Mouse (Mus musculus) MEL (cell line): ENCODE measurements around the gene Kcna6. TPM values are rescaled to one million over a fixed set of nuclear protein-coding genes. Genes with fewer than 3 reads are reported as not detected.

ENCODE experiments used
- DNase-seq: peaks from one replicate; pipeline ENCODE4 v3.0.0; 2011; ENCODE audit warnings: low read depth, low spot score
- H3K27ac ChIP-seq: 2 replicates; pipeline ENCODE4 v1.5.1; 2012; ENCODE audit warnings: low read depth, mild to moderate bottlenecking, control low read depth, low read length, moderate library complexity; ENCODE audit not compliant: control insufficient read depth
- H3K27me3 ChIP-seq, 2 experiments: fragments of 150-350 bp in 1 of 2; sonication (generic) in 1 of 2; 2 replicates each; pipeline ENCODE4 v1.6.1; 2012; ENCODE audit warnings: low read length in 2 of 2, mild to moderate bottlenecking in 2 of 2, improper control_type of control experiment in 1 of 2, moderate library complexity in 1 of 2; ENCODE audit not compliant: insufficient read depth in 2 of 2, control insufficient read depth in 1 of 2
- H3K36me3 ChIP-seq, 2 experiments: 2 replicates each; pipeline ENCODE4 v1.6.1; 2012 to 2014; ENCODE audit warnings: low read length in 2 of 2, improper control_type of control experiment in 1 of 2, inconsistent platforms in 1 of 2, mild to moderate bottlenecking in 1 of 2; ENCODE audit not compliant: insufficient read depth in 2 of 2, control insufficient read depth in 1 of 2
- H3K4me1 ChIP-seq, 2 experiments: fragments of 150-350 bp in 1 of 2; sonication (generic) in 1 of 2; 2 replicates each; pipeline ENCODE4 v1.6.1; 2012; ENCODE audit warnings: low read length in 2 of 2, improper control_type of control experiment in 1 of 2, mild to moderate bottlenecking in 1 of 2; ENCODE audit not compliant: insufficient read depth in 2 of 2, control insufficient read depth in 1 of 2
- H3K4me3 ChIP-seq, 2 experiments: fragments of 150-350 bp in 1 of 2; sonication (generic) in 1 of 2; 2 replicates each; pipeline ENCODE4 v1.5.1; 2012; ENCODE audit warnings: low read depth in 2 of 2, low read length in 2 of 2, mild to moderate bottlenecking in 2 of 2, moderate library complexity in 2 of 2, control low read depth in 1 of 2, improper control_type of control experiment in 1 of 2; ENCODE audit not compliant: control insufficient read depth in 1 of 2, insufficient read depth in 1 of 2
- H3K79me2 ChIP-seq: 2 replicates; pipeline ENCODE4 v1.6.1; 2012; ENCODE audit warnings: mild to moderate bottlenecking, low read length, moderate library complexity; ENCODE audit not compliant: control insufficient read depth, poor library complexity, insufficient read depth
- H3K9ac ChIP-seq: 2 replicates; pipeline ENCODE4 v1.6.1; 2012; ENCODE audit warnings: low read depth, mild to moderate bottlenecking, control low read depth, low read length, moderate library complexity; ENCODE audit not compliant: control insufficient read depth, poor library complexity, severe bottlenecking
- H3K9me3 ChIP-seq: fragments of 150-350 bp; sonication (generic); replicated peaks from 2 replicates; pipeline ENCODE4 v1.6.1; 2012; ENCODE audit warnings: mild to moderate bottlenecking, low read length, improper control_type of control experiment, moderate library complexity; ENCODE audit not compliant: insufficient read depth
- BHLHE40 ChIP-seq: IDR thresholded peaks from 2 replicates; pipeline ENCODE4 v1.6.1; 2012; ENCODE audit warnings: low read depth, mild to moderate bottlenecking, inconsistent platforms, low read length, improper control_type of control experiment, borderline replicate concordance
- CHD1 ChIP-seq: IDR thresholded peaks from 2 replicates; pipeline ENCODE4 v1.6.1; 2012; ENCODE audit warnings: low read depth, mild to moderate bottlenecking, inconsistent platforms, low read length, improper control_type of control experiment
- E2F4 ChIP-seq: IDR thresholded peaks from 2 replicates; pipeline ENCODE4 v1.6.1; 2011; ENCODE audit warnings: low read depth, low read length, improper control_type of control experiment, borderline replicate concordance
- GABPA ChIP-seq: IDR thresholded peaks from 2 replicates; pipeline ENCODE4 v1.6.1; 2012; ENCODE audit warnings: low read depth, mild to moderate bottlenecking, inconsistent platforms, low read length, improper control_type of control experiment, moderate library complexity
- MAFK ChIP-seq: IDR thresholded peaks from 2 replicates; pipeline ENCODE4 v1.6.1; 2011; ENCODE audit warnings: low read depth, mild to moderate bottlenecking, low read length, improper control_type of control experiment, borderline replicate concordance
- MYB ChIP-seq: IDR thresholded peaks from 2 replicates; pipeline ENCODE4 v1.6.1; 2011; ENCODE audit warnings: mild to moderate bottlenecking, low read depth, low read length, improper control_type of control experiment
- NRF1 ChIP-seq: IDR thresholded peaks from 2 replicates; pipeline ENCODE4 v1.6.1; 2014; ENCODE audit warnings: low read depth, mild to moderate bottlenecking, inconsistent platforms, low read length, improper control_type of control experiment, moderate library complexity; ENCODE audit not compliant: poor library complexity, insufficient read depth, severe bottlenecking
- POLR2AphosphoS5 ChIP-seq: IDR thresholded peaks from 2 replicates; pipeline ENCODE4 v1.6.1; 2012; ENCODE audit warnings: low read depth, borderline replicate concordance, mild to moderate bottlenecking, inconsistent platforms, low read length, moderate library complexity, mixed read lengths
- TAL1 ChIP-seq: IDR thresholded peaks from 2 replicates; pipeline ENCODE4 v1.6.1; 2012; ENCODE audit warnings: mild to moderate bottlenecking, inconsistent platforms, low read length, moderate library complexity, mixed read lengths
- UBTF ChIP-seq: IDR thresholded peaks from 2 replicates; pipeline ENCODE4 v1.6.1; 2012; ENCODE audit warnings: low read depth, mild to moderate bottlenecking, inconsistent platforms, low read length, improper control_type of control experiment, moderate library complexity, borderline replicate concordance; ENCODE audit not compliant: insufficient read depth
- USF2 ChIP-seq, 2 experiments: IDR thresholded peaks; 2 replicates each; pipeline ENCODE4 v1.6.1; 2011 to 2012; ENCODE audit warnings: improper control_type of control experiment in 2 of 2, low read length in 2 of 2, borderline replicate concordance in 1 of 2, inconsistent platforms in 1 of 2, low read depth in 1 of 2, mild to moderate bottlenecking in 1 of 2; ENCODE audit not compliant: insufficient read depth in 1 of 2
- ZC3H11A ChIP-seq: IDR thresholded peaks from 2 replicates; pipeline ENCODE4 v1.6.1; 2012; ENCODE audit warnings: low read depth, mild to moderate bottlenecking, inconsistent platforms, low read length, improper control_type of control experiment
- ZMIZ1 ChIP-seq: IDR thresholded peaks from 2 replicates; pipeline ENCODE4 v1.6.1; 2012; ENCODE audit warnings: low read depth, mild to moderate bottlenecking, inconsistent platforms, low read length, improper control_type of control experiment, moderate library complexity
- polyA plus RNA-seq, 2 experiments: library from polyadenylated mRNA; stranded (reverse) in 1 of 2; unstranded in 1 of 2; fragments of >175 nt in 1 of 2; fragments of >200 nt in 1 of 2; gene quantifications; 2 replicates each; pipeline versions ENCODE4 v1.2.1 to v1.2.4; 2012; ENCODE audit warnings: low replicate concordance in 2 of 2, low read depth in 1 of 2; ENCODE audit not compliant: insufficient read length in 2 of 2, insufficient read depth in 1 of 2, missing spikeins in 1 of 2
- total RNA-seq: library from RNA; depleted of rRNA; stranded (reverse); fragments of 300-350 nt; gene quantifications from 2 replicates; pipeline ENCODE4 v1.2.3, GENCODE M21; 2012

Gene Kcna6
- total and polyA plus RNA-seq, 3 experiments, result not detected

- no peaks in the 10 kb centered on the region for H3K79me2 ChIP-seq
- no peaks in the 10 kb centered on the region for H3K9me3 ChIP-seq
- no peaks in the 10 kb centered on the region for H3K27me3 ChIP-seq
- no peaks in the 10 kb centered on the region for H3K4me1 ChIP-seq
- H3K36me3 ChIP-seq, result no peaks in the 10 kb centered on the region
- H3K27ac ChIP-seq, result no peak overlapping the region
- H3K4me3 ChIP-seq, result no peak overlapping the region
- no peak overlapping the region for H3K9ac ChIP-seq
- DNase-seq, result no peak
- no peak for TF ChIP-seq ZC3H11A
- TF ChIP-seq MAFK, result no peak
- TF ChIP-seq CHD1, result no peak
- TF ChIP-seq E2F4, result no peak
- TF ChIP-seq USF2 (IDR thresholded peaks at IDR 0.05; ENCODE audit: borderline replicate concordance in 1 of 2, insufficient read depth in 1 of 2, low read depth in 1 of 2, low read length in 2 of 2), result no peak
- TF ChIP-seq NRF1, result no peak
- TF ChIP-seq GABPA, result no peak
- TF ChIP-seq BHLHE40, result no peak
- TF ChIP-seq UBTF, result no peak
Observed at GRCm38 (mm10) chr6:126768957-126769665, 28.6 kb upstream of the Kcna6 start.

GRCm38 (mm10) chr6:126767610-126768532 lies 27.4 kb upstream of the Kcna6 start:
- TF ChIP-seq ZMIZ1, result no peak
- TF ChIP-seq TAL1, result no peak
- no peaks in the 10 kb centered on the region for H3K27me3 ChIP-seq
- no peak for DNase-seq
- H3K4me3 ChIP-seq, result no peak overlapping the region
- H3K9me3 ChIP-seq, result no peaks in the 10 kb centered on the region
- no peaks in the 10 kb centered on the region for H3K36me3 ChIP-seq
- no peak overlapping the region for H3K9ac ChIP-seq
- no peak overlapping the region for H3K27ac ChIP-seq
- H3K79me2 ChIP-seq, result no peaks in the 10 kb centered on the region
- H3K4me1 ChIP-seq, result no peaks in the 10 kb centered on the region

- H3K9me3 ChIP-seq, result no peaks in the 10 kb centered on the region
- no peaks in the 10 kb centered on the region for H3K27me3 ChIP-seq
- no peak for TF ChIP-seq NRF1
- TF ChIP-seq MYB, result no peak
- no peak for TF ChIP-seq POLR2AphosphoS5
- no peak overlapping the region for H3K9ac ChIP-seq
- H3K4me1 ChIP-seq, result no peaks in the 10 kb centered on the region
- H3K79me2 ChIP-seq, result no peaks in the 10 kb centered on the region
- H3K27ac ChIP-seq, result no peak overlapping the region
- no peak overlapping the region for H3K4me3 ChIP-seq
- no peak for DNase-seq
- H3K36me3 ChIP-seq, result no peaks in the 10 kb centered on the region
Observed at GRCm38 (mm10) chr6:126766552-126766951, 26.1 kb upstream of the Kcna6 start.
